Mouse (Mus musculus) naive thymus-derived CD4-positive, alpha-beta T cell, adult 2 months (primary cell): ENCODE results near the gene Lrrc32.

ENCODE experiments used
- DNase-seq: peaks from one replicate; pipeline ENCODE4 v3.0.0-alpha.2; 2011; ENCODE audit warnings: low read depth

The Lrrc32 gene

DNA sequence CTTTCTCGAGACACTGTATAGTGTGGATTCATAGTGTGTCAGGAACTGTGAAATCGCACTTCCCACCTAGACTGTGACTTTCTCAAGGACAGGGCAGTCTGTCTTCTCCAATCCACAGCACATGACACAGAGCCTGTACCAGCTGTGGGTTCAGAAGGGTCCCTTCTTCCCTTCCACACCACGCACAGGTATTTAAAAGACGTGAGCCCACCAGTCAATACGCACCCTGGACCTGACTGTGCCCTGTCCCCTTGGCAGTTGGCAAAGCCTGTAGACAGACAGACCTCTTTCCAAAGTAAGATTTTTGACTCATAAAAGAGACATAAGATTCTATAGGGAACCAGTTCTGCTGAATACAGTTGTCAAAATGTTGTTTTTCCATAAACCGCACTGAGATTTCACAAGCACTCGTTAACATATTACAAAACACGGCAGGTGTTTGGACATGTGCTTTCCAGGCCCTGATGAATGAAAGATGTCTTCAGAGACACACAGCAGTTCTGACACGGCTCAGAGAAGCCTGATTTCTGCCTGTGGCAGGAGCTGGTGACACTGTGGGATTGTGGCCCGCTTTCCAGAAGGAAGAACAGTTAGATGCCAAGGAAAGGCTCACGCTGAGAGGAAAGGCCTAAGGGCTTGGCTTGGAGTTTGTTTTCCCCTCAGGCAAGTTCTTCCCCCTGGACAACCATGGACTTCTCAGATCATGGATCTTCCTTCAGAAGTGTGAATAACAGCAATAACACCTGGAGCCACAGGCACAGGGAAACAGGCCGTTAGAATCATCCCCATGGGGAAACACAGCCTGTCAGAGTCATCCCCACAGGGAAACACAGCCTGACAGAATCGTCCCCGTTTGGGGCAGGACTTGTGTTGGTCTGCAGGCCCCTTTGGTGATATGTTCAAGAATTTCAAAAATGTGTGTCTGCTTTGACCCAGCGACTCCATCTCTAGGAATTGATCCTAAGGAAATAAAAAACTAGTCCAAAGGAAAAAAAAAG is 22.2 kb downstream of the Lrrc32 start:
- DNase-seq: no peak

DNA sequence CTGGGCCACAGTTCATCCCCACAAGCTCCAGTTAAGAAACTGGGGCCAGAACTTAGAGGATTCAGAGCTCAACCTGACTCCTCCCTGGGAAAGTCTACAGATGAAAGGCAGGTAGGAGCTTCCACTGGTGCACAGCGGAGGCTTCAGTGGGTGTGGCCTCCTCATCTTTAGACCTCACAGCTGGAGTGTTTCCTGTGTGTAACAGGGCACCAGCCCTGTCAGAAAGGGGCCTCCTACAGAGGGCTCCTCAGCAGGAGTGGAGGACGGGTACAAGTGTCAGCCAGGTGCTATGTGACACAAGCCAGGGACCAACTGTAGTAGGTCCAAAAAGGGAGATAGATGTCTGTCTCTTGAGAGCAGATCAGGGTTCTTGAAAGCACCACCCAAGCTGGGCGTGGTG is 24.2 kb downstream of the Lrrc32 start:
- DNase-seq: no peak

DNA sequence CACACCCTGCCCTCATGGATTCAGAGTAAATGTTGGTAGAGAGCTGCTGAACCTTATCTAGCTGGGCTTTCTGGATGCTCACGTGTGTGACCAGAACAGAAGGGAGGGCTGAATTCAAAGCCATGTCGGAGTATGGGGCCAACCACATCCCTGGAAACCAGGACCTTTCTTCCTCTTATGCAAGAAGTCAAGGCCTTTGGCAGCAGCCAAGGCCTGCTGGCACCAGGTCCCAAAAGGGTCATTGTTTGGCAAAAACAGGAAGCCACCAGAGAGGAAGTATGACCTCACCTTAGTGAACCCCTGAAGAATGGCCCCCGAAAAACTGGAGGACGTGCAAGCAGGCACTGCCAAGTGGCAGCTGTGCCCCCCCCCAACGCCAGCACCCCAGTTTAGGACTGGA is 33.5 kb downstream of the Lrrc32 start:
- no peak for DNase-seq

DNA sequence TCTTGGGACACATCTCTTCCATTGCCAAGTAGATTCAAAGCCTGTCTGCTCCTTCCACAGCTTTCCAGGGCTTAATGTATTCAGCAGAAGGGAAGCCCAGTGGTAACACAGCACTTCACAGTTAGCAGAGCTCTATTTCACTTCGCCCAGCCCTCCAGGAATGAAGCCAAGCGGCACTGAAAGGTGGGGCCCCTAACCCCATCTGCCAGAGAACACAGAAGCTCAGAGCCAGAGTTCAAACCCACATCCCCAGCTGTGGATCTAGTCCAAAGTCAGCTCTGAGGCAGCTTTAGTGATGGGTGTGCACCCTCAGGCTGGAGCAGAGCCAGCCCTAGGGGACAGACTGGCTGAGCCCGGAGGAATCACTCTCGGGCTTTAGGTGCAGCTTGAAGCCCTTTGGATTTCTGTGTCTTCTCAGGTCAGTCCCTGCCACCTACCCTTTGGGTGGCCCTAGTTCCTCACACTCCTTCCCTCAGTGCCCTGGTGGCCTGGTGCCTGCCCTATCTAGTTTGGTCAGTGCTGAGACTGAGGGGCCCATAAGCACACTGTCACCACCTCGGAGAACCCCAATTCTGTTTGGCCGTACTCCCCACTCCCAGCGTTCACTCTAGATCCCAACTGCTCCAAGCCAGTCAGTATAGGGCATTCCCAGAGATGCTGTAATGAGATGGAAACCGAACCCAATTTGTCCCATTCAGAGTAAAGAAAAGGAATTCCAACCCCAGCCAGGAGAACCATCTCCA is 34.2 kb downstream of the Lrrc32 start:
- DNase-seq: no peak

DNA sequence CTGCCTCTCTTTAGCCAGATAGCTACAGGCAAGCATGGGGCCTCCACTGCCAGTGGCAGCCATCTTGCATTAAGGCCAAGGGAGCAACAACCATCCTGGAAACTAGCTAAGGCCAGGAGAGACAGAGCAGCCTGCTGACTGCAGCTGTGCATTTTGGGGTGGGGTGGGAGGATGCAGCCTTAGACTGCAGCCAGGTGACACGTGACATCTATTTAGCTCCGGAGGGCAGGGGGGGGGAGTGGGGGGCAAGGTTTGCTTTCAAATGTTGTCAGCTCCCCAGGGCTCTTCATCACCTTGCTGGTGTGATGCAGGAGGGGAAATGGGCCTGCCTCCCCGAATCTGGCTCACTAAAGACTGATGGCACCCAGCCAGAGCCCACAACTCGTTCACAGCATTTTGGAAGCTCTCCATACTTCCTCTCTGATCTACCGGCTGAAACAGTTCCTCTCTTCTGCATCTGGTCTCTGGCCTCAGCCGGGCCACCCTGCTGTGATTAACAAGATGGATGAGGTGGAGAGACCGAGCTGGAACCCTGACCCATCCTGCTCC is 34.8 kb downstream of the Lrrc32 start:
- DNase-seq: peak; percentile 47

DNA sequence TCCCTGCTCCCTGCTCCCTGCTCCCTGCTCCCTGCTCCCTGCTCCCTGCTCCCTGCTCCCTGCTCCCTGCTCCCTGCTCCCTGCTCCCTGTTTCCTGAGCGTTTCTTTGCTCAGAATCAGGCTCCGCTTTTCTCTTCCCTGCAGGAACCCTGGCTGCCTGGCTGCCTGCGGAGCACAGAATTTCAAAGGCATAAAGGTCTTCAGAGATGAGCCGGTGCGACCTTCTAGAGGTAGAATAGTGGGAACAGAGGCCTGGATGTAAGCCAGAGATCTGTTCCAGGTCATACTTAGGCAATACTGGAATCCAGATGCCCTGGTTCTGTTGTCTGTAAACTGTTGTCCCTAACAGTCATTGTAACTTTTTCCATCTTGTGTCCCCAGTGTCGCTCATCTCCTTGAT is 35.3 kb downstream of the Lrrc32 start:
- no peak for DNase-seq

DNA sequence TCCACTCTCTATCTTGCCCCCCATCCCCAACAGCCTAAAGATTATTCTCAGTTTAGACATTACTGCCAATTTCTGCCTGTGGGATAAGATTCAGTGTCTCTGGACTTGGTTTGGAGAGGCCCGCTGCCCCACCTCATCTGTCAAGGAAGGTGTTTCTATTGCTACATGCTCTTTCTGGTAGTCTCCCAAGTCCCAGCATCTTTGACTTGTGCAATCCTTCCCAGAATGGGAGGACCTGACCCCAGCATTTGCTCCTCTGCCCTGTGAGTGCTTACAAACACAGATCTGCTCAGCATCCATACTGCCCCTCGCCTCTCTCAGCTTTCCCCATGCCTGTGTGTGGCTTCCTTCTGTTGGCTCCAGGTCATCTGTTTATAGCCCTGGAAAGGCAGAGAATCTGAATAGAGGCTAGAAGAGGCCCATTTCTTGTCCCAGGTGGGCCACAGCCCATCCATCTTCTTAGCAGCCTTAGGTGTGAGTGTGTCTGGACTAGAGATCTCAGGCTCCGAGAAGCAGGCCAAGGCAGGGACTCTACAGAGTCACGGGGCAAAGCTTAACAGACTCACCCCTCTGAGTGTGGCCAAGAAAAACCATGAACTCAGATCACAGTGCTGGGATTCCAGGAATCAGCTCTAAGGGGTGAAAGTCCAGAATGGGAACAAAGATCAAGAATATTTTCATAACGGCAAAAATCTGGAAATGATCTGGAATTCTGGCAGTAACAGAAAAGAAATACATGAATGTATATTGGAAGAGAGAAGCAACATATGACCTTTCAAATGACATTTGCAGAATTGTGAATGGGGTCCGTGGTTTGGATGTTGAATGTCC is 36.0 kb downstream of the Lrrc32 start:
- DNase-seq: no peak

DNA sequence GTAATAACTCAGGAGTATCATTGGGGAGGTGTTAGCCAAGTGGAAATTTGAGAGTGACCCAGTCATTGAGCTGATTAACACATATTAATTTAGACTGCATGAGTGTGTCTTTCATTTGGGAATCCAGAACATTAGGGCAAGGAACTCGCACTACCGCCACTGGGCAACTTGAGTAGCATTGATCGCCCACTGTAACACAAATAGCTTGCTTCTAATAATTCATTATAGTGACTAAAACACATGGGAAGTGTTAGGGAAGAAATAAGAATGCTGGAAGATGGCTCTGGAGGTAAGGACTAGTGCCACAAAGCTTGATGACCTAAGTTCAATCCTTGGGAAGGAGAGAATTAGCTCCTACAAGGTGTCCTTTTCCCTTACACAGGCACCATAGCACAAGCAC is 38.0 kb downstream of the Lrrc32 start:
- no peak for DNase-seq

DNA sequence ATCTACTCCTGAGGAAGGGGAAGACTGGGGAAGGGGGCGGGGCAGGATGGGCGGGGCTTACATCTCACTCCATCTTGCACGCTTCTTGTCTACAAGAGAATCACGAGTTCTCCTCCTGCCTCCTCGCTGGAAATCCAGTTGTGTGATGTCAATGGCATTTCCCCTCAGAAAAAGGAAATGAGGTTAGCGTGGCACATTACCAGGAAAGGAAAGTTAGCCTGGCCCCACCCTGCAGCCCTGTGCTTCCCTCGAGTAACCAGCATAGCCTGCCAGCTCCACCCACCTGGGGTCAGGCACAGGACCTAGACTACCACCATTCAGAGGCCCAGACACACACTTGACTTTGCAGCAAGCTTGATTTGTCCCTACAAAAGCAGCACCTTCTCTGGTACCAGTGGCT is 42.5 kb downstream of the Lrrc32 start:
- no peak for DNase-seq

DNA sequence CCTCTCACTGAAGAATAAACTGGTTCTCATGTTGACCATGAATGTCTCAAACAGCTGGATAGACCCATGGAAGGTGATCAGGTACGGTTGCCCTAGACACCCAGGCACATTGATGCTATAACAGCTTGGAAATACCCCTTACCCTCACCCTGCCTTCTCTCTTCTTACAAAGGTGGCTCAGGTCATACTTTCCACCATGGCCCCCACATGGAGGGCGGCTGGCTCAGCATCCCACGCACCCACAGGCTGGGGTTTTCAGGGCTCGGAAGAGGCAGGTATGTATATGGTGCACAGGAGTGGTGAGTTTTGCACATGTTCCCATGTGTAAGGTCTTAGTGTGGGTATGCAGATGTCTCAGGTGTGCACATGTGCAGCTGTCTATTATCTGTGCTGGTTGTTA is 43.9 kb downstream of the Lrrc32 start:
- no peak for DNase-seq

DNA sequence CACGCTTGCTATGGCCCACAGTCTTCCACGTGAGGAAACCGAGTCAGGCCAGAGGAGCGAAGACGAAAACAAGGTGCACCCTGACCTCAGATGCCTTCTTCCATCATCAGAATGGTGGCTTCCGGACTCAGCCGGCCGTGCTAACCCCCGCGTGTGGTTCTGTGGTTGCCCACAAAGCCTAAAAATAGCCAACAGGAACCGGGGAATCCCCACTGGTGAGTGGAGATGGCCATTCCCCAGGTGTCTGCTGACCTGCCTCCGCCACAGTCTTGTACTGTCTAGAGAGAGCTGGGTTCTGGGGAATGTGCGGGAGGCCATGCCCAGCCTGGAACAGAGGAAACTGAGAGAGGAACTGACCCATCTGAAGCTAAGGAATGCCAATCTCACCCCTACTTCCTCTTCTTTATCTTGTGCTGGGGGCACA is 45.4 kb downstream of the Lrrc32 start:
- peak; percentile 37 for DNase-seq

DNA sequence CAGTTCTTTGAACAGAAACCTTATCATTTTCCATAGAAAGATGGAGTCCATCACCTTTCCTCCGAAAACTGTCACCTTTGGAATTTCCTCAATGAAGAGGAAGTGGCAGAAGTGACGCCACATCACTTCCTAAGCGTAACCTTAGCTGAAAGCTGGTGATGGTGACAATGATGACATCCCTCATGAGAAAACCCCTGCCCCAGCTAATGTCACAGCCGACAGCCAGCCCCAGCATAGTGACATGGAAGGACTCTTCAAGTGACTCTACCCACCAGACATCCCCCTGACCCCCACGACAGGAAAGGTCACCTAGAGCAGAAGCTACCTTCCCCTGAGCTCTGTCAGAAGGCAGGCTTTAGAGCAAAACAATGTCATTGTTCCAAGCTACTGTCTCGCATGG is 46.1 kb downstream of the Lrrc32 start:
- no peak for DNase-seq

DNA sequence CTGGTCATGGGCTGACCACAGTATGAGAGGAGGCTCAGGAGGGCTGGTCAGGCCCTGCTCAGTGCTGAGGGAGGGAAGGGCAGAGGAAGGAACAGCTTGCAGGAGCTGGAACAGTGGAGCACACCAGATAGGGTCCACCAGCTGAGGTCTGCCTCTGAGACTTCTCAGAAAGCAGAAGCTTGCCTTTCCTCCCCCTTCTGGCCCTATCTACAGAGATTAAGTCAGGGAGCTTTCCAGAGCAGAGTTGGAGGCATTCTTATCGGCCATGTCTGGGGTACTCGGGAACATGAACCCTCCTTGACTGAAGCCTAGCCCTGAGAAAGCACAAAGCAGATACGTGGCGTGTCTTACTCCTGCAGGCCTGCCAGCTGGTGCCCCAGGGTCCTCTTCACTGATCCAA is 46.8 kb downstream of the Lrrc32 start:
- DNase-seq: no peak

DNA sequence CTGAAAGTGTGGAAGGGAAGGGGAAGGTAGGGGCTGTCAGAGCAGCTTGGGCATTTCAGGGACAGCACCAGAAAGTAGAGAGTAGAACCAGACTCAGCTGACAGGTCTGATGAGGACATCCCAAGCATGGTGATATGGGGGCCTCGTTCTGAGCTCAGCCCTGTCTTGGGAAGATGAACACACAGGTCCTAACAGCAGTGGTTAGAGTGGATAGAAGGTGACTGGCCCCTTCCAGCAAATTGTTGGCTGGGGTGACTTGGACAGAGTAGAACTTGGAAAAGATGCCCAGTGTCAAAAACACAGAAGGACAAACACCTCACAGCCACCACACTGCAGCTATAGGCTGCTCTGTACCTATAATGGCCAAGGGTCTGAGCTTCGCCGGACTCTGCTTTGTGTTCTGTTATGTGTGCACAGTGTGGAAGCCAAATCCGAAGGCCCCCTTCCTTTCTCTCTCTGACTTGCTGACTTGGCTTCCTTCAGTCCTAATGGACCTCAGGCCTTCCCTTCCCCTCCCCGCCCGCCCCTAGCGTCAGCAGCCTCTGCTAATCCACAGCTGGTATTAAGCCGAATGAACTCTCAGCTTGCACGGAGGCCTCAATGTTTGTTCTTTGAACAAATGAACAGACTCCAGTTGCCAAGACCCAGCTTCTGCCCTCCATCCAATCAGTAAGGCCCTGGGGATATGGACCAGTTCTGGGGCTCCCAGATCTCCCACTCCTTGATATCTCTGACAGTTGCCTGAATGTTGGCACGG is 48.3 kb downstream of the Lrrc32 start:
- DNase-seq: no peak

DNA sequence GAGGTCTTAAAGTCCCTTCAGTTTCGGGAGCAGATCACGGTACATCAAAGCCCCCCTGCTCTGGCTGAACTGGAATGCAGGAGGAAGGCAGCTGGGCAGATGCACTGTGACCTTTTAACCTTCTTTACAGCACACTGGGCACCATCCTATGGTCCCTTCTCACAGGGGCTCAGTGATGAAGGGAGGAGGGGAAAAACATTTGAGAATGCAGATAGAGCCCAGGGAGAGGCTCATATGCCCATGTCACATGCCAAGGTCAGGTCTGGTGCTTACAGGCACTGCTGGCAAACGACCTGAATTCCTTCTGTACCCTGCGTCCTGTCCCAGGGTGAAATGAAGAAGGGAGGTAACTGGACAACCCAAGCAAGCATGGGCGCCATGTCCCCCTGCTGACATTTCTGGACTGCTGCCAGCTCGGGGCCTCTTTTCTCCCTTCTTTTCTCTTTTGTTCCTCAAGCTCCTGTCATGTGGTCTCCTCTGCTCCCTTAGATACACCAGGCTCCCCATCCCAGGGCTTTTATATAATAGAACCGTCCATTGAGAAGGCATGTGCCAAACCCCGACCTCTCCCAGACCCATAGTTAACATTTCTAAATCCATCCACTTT is 49.0 kb downstream of the Lrrc32 start:
- DNase-seq: no peak

DNA sequence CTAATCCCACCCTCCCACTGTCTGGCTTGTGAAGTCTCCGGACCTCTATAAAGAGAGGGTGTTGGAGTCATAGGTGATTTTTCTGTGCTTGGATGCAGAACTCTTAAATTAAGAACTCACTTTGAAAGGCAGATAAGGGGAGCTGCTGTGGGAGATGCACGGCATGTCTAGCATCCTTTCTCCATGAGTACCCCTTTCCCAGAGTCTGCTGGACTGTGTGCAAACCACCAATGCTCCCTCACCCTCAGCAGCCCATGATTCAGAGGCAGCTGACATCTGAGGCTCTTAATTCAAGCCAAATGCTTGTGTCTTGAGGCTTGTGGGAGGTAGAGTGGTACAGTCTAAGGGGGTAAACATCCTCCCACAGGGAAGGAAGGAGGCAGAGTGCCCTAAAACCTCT is 51.8 kb downstream of the Lrrc32 start:
- no peak for DNase-seq

DNA sequence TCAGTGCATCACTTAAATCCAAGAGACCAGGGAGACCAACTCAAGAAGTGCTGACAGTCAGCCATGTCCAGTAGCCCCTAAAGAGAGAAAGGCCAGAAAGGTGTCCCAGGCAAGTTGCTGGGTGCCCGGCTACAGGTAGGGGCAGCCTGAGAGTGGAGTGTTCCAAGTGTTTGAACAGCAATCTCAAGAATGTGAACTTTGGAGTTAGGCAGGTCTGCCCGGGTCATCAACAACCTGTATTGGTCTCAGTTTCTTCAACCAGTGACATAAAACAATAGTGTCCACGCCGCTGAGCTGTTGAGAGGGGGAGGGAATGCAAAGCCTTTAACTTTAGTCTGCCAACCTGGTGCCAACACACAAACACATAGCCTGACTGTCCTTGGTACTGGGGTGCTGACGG is 52.5 kb downstream of the Lrrc32 start:
- DNase-seq: no peak

DNA sequence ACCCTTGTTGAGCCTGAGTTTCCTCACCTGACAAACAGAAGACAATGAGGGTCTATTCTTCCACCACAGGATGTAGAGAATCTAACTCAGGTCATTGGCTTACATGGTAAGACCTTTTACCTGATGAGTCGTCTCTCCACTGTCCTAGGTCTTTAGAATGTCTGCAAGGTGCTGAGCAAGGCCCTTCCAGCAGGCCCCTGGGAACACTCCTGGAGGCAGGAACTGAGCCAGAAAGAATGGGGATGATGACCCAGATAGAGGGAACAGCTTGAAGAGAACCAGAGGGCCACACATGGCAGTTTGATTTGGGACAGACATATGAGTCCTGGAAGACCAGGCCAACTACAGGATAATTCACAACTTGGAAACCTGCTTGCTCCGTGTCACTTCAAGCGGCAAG is 53.2 kb downstream of the Lrrc32 start:
- DNase-seq: no peak

DNA sequence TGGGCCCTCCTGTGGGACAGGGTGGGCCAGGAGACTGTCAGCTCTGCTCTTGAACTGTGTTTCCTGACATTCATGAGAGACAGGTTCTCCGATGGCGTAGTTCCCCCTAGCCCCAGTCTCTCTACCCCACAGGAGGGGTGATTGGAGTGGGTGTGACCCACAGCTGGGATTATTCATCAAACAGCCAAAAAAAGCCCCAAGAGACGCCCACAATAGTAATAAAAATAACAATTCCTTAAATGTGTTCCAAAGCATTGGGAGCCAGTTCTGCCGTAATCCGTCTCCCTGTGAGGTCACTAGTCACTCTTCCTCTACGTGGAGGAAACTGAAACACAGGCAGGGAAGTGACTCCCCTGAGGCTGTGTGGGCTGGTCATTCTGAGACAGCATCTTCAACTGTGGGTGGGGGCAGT is 53.7 kb downstream of the Lrrc32 start:
- DNase-seq: no peak

DNA sequence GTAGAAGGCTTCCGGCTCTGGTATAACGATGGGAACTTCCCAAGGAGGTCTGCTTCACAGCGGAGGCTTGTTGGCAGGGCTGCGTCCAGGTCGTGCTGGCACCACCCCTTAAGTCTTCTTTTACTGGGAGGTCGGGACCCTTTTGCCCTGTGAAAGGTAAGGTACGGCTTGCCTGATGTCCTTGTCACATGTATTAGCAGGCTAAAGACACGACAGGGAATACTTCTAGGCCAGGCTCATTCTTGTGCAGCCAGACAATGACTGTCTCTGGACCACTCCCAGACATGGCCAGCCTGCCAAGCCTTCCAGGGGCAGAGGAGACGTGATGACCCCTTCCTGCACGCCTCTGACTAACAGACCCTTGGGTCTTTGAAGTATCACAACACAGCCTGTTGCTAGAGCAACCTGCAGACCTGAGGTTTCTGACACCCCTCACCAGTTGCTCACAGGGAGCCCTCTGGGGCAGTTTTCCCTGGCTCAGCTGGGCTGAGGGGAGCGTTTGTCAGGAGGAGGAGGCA is 54.8 kb downstream of the Lrrc32 start:
- DNase-seq: no peak

DNA sequence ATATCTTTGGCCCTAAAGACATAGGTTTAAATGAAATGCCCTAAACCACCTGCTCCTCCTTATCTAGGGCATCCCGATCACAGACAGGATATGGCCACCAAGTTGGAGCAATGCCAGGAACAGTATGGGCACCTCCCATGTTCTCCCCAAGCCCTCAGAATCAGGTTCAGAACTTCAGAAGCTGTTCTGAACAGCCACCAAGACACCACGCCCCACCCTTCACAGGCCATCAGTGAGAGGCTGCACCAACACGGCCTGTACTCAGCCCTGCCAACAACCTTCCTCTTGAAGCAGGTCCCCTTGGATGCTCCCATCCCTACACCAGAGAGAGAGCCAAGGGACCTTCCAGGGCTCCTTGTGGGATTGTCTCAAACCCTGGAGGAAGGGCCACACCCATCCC is 55.5 kb downstream of the Lrrc32 start:
- no peak for DNase-seq
